In the genomic region with DNA sequence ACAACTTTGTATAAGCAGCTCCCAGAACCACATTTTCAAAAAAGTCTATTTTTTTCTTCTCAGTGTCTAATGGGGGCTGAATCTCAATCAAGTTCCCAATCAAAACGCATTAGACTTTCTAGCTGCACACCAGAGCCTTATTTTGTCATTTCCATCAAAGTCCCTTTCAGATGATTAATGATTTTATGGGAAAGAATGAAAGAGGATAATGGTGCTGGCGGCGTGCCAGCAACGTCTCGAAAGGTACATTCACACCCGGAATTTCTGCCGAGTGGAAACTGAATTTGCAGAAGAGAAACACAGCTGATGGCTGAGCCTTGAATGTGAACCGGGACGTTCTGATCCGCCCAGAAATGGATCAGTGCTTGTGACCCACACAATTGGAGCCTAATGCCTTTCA, we compare ENCODE assay signal across 27 mouse cellular contexts. TPM values are rescaled to one million over a fixed set of nuclear protein-coding genes. Genes with fewer than 3 reads are reported as not detected.
A peak's percentile ranks its signal among the peaks of the same experiment; 100 is the strongest.
DNase-seq lines count a peak whose midpoint lies in the region; ATAC-seq and TF ChIP-seq lines count a peak whose summit lies in the region.
"Had no signal": no experiment of that assay in that cellular context is flagged by ENCODE, and none has a peak within 500 bp of the region (broad histone marks: within the 10 kb centered on the region; RNA-seq: fewer than 3 reads in every experiment).

No protein-coding gene starts in this region.

- no peak for TF ChIP-seq CTCF in lung, postnatal 0 days (IDR thresholded peaks at IDR 0.05)
- TF ChIP-seq CTCF in brain, embryonic 14.5 days (IDR thresholded peaks at IDR 0.05; ENCODE audit: borderline replicate concordance, extremely low read depth, insufficient read depth, insufficient read length): no peak

- peak; percentile 24 for DNase-seq in hindbrain, embryonic 11.5 days (ENCODE audit: low spot score)
- DNase-seq in lung, postnatal 0 days (ENCODE audit: low spot score): no peak
- DNase-seq in lung, adult 18-20 months: no peak
- DNase-seq in brain, embryonic 14.5 days (ENCODE audit: low read depth): peak; percentile 83
- no peak for DNase-seq in spleen, postnatal 10 days (ENCODE audit: low spot score in 2 of 2)
- DNase-seq: adrenal gland, postnatal 36 days; cerebellum, adult 18-20 months; cerebellum, postnatal 14 days; gastrocnemius, postnatal 36 days; heart, adult 2 months; heart, postnatal 36 days; kidney, adult 2 months; kidney, postnatal 10 days; lung, postnatal 4 days; right cerebral cortex, postnatal 25 days; spleen, adult 18-20 months; thymus, adult 2 months; thymus, postnatal 4 days had no signal

- H3K36me3 ChIP-seq in hindbrain, embryonic 11.5 days (ENCODE audit: control insufficient read depth, insufficient read depth, low read length): no peaks in the 10 kb centered on the region
- H3K36me3 ChIP-seq in hindbrain, embryonic 16.5 days (ENCODE audit: control insufficient read depth, insufficient read depth, low read length): no peaks in the 10 kb centered on the region
- no peaks in the 10 kb centered on the region for H3K36me3 ChIP-seq in lung, postnatal 0 days (ENCODE audit: insufficient read depth, low read length)
- H3K36me3 ChIP-seq in forebrain, embryonic 16.5 days (ENCODE audit: control insufficient read depth, insufficient read depth): no peaks in the 10 kb centered on the region
- no peaks in the 10 kb centered on the region for H3K36me3 ChIP-seq in kidney, embryonic 16.5 days (ENCODE audit: insufficient read depth, low read length)
- H3K36me3 ChIP-seq: limb, embryonic 12.5 days; liver, embryonic 12.5 days; lung, embryonic 15.5 days; stomach, embryonic 15.5 days had no signal

- H3K4me2 ChIP-seq in hindbrain, embryonic 11.5 days (replicated peaks; ENCODE audit: low read depth, low read length): no peak overlapping the region
- H3K4me2 ChIP-seq in hindbrain, embryonic 16.5 days (ENCODE audit: low read length): no peak overlapping the region
- H3K4me2 ChIP-seq in lung, postnatal 0 days (replicated peaks; ENCODE audit: low read depth, low read length): no peak overlapping the region
- H3K4me2 ChIP-seq in forebrain, embryonic 16.5 days (ENCODE audit: low read length): no peak overlapping the region
- no peak overlapping the region for H3K4me2 ChIP-seq in kidney, embryonic 16.5 days (replicated peaks; ENCODE audit: low read depth, low read length)
- H3K4me2 ChIP-seq: limb, embryonic 12.5 days; liver, embryonic 12.5 days; lung, embryonic 15.5 days; stomach, embryonic 15.5 days had no signal

- no peak overlapping the region for H3K4me3 ChIP-seq in hindbrain, embryonic 11.5 days (ENCODE audit: low read depth, low read length)
- no peak overlapping the region for H3K4me3 ChIP-seq in hindbrain, embryonic 16.5 days (ENCODE audit: low read length)
- no peak overlapping the region for H3K4me3 ChIP-seq in lung, postnatal 0 days (ENCODE audit: low read depth, low read length)
- no peak overlapping the region for H3K4me3 ChIP-seq in forebrain, embryonic 16.5 days (replicated peaks; ENCODE audit: low read length)
- no peak overlapping the region for H3K4me3 ChIP-seq in kidney, embryonic 16.5 days (ENCODE audit: low read length)
- H3K4me3 ChIP-seq: heart, adult 2 months; limb, embryonic 12.5 days; liver, embryonic 12.5 days; lung, embryonic 15.5 days; stomach, embryonic 15.5 days had no signal

- TF ChIP-seq EP300 in lung, postnatal 0 days (IDR thresholded peaks at IDR 0.05): no peak

- H3K9ac ChIP-seq in hindbrain, embryonic 11.5 days (ENCODE audit: low read depth, low read length): no peak overlapping the region
- no peak overlapping the region; the same call in 1 of the 2 replicates for H3K9ac ChIP-seq in hindbrain, embryonic 16.5 days (ENCODE audit: low read depth, low read length)
- H3K9ac ChIP-seq in lung, postnatal 0 days (replicated peaks; ENCODE audit: low read depth): 0 out of 2 replicates have a peak overlapping the region, but pooled peaks have one; percentile 6
- H3K9ac ChIP-seq in forebrain, embryonic 16.5 days (replicated peaks; ENCODE audit: low read depth, low read length): no peak overlapping the region
- no peak overlapping the region for H3K9ac ChIP-seq in kidney, embryonic 16.5 days (replicated peaks; ENCODE audit: low read length)
- H3K9ac ChIP-seq: limb, embryonic 12.5 days; liver, embryonic 12.5 days; lung, embryonic 15.5 days; stomach, embryonic 15.5 days had no signal

- whole genome bisulfite sequencing in hindbrain, embryonic 11.5 days: 67% methylated on average over 10 of the region's 10 CpGs
- 45% methylated on average over 10 of the region's 10 CpGs for WGBS in hindbrain, embryonic 16.5 days
- WGBS in lung, postnatal 0 days: 39% methylated on average over 10 of the region's 10 CpGs
- 19% methylated on average over 10 of the region's 10 CpGs for WGBS in forebrain, embryonic 16.5 days
- WGBS in kidney, embryonic 16.5 days: 53% methylated on average over 10 of the region's 10 CpGs

- ATAC-seq in hindbrain, embryonic 11.5 days (ENCODE audit: low FRiP score): no peak
- no peak for ATAC-seq in hindbrain, embryonic 16.5 days
- no peak for ATAC-seq in lung, postnatal 0 days
- peak; percentile 26; the same call in 1 of the 2 replicates for ATAC-seq in forebrain, embryonic 16.5 days
- ATAC-seq in kidney, embryonic 16.5 days (ENCODE audit: low FRiP score, low TSS enrichment): no peak
- ATAC-seq: CD4-positive, CD25-positive, alpha-beta regulatory T cell, adult 4 months; inflammation-experienced regulatory T-cells, adult 6 months; liver, embryonic 12.5 days had no signal

- no peaks in the 10 kb centered on the region for H3K4me1 ChIP-seq in hindbrain, embryonic 11.5 days (replicated peaks; ENCODE audit: control insufficient read depth, insufficient read depth, low read length)
- H3K4me1 ChIP-seq in hindbrain, embryonic 16.5 days (ENCODE audit: control insufficient read depth, insufficient read depth, low read depth, low read length): no peaks in the 10 kb centered on the region
- no peaks in the 10 kb centered on the region for H3K4me1 ChIP-seq in lung, postnatal 0 days (ENCODE audit: insufficient read depth, low read depth, low read length)
- H3K4me1 ChIP-seq in forebrain, embryonic 16.5 days (replicated peaks; ENCODE audit: control insufficient read depth, insufficient read depth, low read length): peaks cover 3% of the 10 kb centered on the region; the same call in 1 of the 2 replicates
- H3K4me1 ChIP-seq in kidney, embryonic 16.5 days (ENCODE audit: insufficient read depth, low read length): 0 out of 2 replicates have a peak, but pooled peaks cover 3% of the 10 kb centered on the region
- H3K4me1 ChIP-seq: limb, embryonic 12.5 days; liver, embryonic 12.5 days; lung, embryonic 15.5 days; stomach, embryonic 15.5 days had no signal

- H3K27me3 ChIP-seq in hindbrain, embryonic 11.5 days (ENCODE audit: control insufficient read depth, insufficient read depth, low read length): no peaks in the 10 kb centered on the region
- H3K27me3 ChIP-seq in hindbrain, embryonic 16.5 days (replicated peaks; ENCODE audit: control insufficient read depth, insufficient read depth, low read length): no peaks in the 10 kb centered on the region
- no peaks in the 10 kb centered on the region for H3K27me3 ChIP-seq in lung, postnatal 0 days (replicated peaks; ENCODE audit: insufficient read depth, low read length)
- H3K27me3 ChIP-seq in forebrain, embryonic 16.5 days (replicated peaks; ENCODE audit: control insufficient read depth, insufficient read depth, low read length): no peaks in the 10 kb centered on the region
- H3K27me3 ChIP-seq in kidney, embryonic 16.5 days (ENCODE audit: insufficient read depth, low read length): no peaks in the 10 kb centered on the region
- H3K27me3 ChIP-seq: limb, embryonic 12.5 days; liver, embryonic 12.5 days; lung, embryonic 15.5 days; stomach, embryonic 15.5 days had no signal

- TF ChIP-seq POLR2A in brain, embryonic 14.5 days (IDR thresholded peaks at IDR 0.05; ENCODE audit: borderline replicate concordance, extremely low read depth, insufficient read depth, insufficient read length, poor library complexity, severe bottlenecking): no peak

- no peak overlapping the region for H3K27ac ChIP-seq in hindbrain, embryonic 11.5 days (ENCODE audit: low read depth, low read length)
- H3K27ac ChIP-seq in hindbrain, embryonic 16.5 days (ENCODE audit: low read depth, low read length): no peak overlapping the region
- no peak overlapping the region for H3K27ac ChIP-seq in lung, postnatal 0 days (ENCODE audit: low read length)
- no peak overlapping the region for H3K27ac ChIP-seq in forebrain, embryonic 16.5 days (ENCODE audit: low read length)
- H3K27ac ChIP-seq in kidney, embryonic 16.5 days (ENCODE audit: low read length): no peak overlapping the region
- H3K27ac ChIP-seq: heart, adult 2 months; limb, embryonic 12.5 days; liver, embryonic 12.5 days; lung, embryonic 15.5 days; stomach, embryonic 15.5 days had no signal

- H3K9me3 ChIP-seq in hindbrain, embryonic 11.5 days (ENCODE audit: control insufficient read depth, low read length): no peaks in the 10 kb centered on the region
- no peaks in the 10 kb centered on the region for H3K9me3 ChIP-seq in hindbrain, embryonic 16.5 days (ENCODE audit: control insufficient read depth, low read length)
- no peaks in the 10 kb centered on the region for H3K9me3 ChIP-seq in lung, postnatal 0 days (ENCODE audit: low read length)
- H3K9me3 ChIP-seq in forebrain, embryonic 16.5 days (ENCODE audit: control insufficient read depth, low read length): no peaks in the 10 kb centered on the region
- H3K9me3 ChIP-seq in kidney, embryonic 16.5 days (ENCODE audit: low read length): no peaks in the 10 kb centered on the region
- H3K9me3 ChIP-seq: limb, embryonic 12.5 days; liver, embryonic 12.5 days; stomach, embryonic 15.5 days had no signal

RNA-seq across cellular contexts. Expression of gene Cygb, which starts 56.1 kb away (rescaled TPM):
- polyA plus RNA-seq in hindbrain, embryonic 11.5 days (2014; fragmentation: Nextera tagmentation; extraction: Ambion mirVana): 2.4 and 2.8 TPM in 2 replicates
- 34.4 and 37.4 TPM in 2 replicates for polyA plus RNA-seq in hindbrain, embryonic 16.5 days (2015; fragmentation: Nextera tagmentation; extraction: Ambion mirVana)
- polyA plus RNA-seq in lung, postnatal 0 days (2015; fragmentation: Nextera tagmentation; extraction: Ambion mirVana): 27.3 and 32.0 TPM in 2 replicates
- polyA plus RNA-seq in brain, embryonic 14.5 days (2012; rRNA removed): 18.3 TPM in 2 replicates
- 16.6 TPM in 2 replicates for polyA plus RNA-seq in forebrain, embryonic 16.5 days (2015; fragmentation: Nextera tagmentation; extraction: Ambion mirVana)
- polyA plus RNA-seq in kidney, embryonic 16.5 days (2015; fragmentation: Nextera tagmentation; extraction: Ambion mirVana): 17.0 and 17.5 TPM in 2 replicates
- polyA plus RNA-seq: CD4-positive, CD25-positive, alpha-beta regulatory T cell, adult 4 months had no signal

RNA-seq across cellular contexts. Expression of gene Prcd, which starts 56.8 kb away (rescaled TPM):
- polyA plus RNA-seq in hindbrain, embryonic 11.5 days (2014; fragmentation: Nextera tagmentation; extraction: Ambion mirVana): 0.32 and 0.43 TPM in 2 replicates
- polyA plus RNA-seq in hindbrain, embryonic 16.5 days (2015; fragmentation: Nextera tagmentation; extraction: Ambion mirVana): 3.1 and 4.2 TPM in 2 replicates
- 10.9 and 16.4 TPM in 2 replicates for polyA plus RNA-seq in lung, postnatal 0 days (2015; fragmentation: Nextera tagmentation; extraction: Ambion mirVana)
- polyA plus RNA-seq in brain, embryonic 14.5 days (2012; rRNA removed): 1.0 and 1.4 TPM in 2 replicates
- 2.9 and 3.2 TPM in 2 replicates for polyA plus RNA-seq in forebrain, embryonic 16.5 days (2015; fragmentation: Nextera tagmentation; extraction: Ambion mirVana)
- polyA plus RNA-seq in kidney, embryonic 16.5 days (2015; fragmentation: Nextera tagmentation; extraction: Ambion mirVana): 1.3 and 1.5 TPM in 2 replicates
- polyA plus RNA-seq: CD4-positive, CD25-positive, alpha-beta regulatory T cell, adult 4 months; inflammation-experienced regulatory T-cells, adult 6 months had no signal

Comparison
In these comparisons a context has a peak if more than half of its experiments do, and no peak if none do; other contexts are left out.
1. DNase-seq: peak in hindbrain, embryonic 11.5 days (single experiment) and brain, embryonic 14.5 days (single experiment); none in lung, postnatal 0 days (single experiment), lung, adult 18-20 months (0 of 2) and spleen, postnatal 10 days (0 of 2).